Mouse (Mus musculus) embryonic fibroblast, embryonic 13.5 days (primary cell): ENCODE measurements at regions not wholly inside any gene's neighbourhood (a gene's known extent, or its start where the extent isn't known, plus 50 kb on each side); places are given as distances from the start of the nearest gene placed in this dataset.

ENCODE experiments used
- CTCF ChIP-seq: IDR thresholded peaks from 2 replicates; pipeline ENCODE4 v1.5.1; 2011; ENCODE audit warnings: mild to moderate bottlenecking, control low read depth, low read length, moderate library complexity, borderline replicate concordance; ENCODE audit not compliant: insufficient read depth
- POLR2A ChIP-seq: IDR thresholded peaks from 2 replicates; pipeline ENCODE4 v1.6.1; 2011; ENCODE audit warnings: low read depth, mild to moderate bottlenecking, control low read depth, low read length, moderate library complexity

- TF ChIP-seq POLR2A (no peak), CTCF (no peak)
Measured at GRCm38 (mm10) chrX:52221016-52221415, 56.0 kb upstream of the Gpc4 start.
